Mouse (Mus musculus): Measurements from ENCODE around the gene Prkch. TPM values are rescaled to one million over a fixed set of nuclear protein-coding genes. Genes with fewer than 3 reads are reported as not detected.

Prkch gene
- polyA plus RNA-seq, 1 experiment: 0.02 TPM

DNA sequence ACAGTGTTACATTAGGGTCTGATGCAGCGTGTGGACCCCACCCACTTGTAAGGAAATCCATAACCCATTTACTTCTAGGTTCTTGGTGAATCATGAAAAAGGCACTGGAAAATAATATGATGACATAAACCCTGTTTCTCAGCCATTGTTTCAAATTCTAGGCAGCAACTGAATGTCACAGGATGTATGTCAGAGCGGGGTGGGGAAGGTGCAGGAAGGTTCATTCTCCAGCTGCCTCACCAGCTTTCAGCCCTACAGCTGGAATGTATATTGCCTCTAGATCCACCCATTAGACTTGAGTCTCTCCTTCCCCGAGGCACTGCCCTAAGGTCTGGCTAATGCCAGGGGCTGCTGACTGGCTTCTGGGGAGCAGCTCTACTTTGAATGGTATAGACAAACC lies 78.8 kb downstream of the Prkch start:
- H3ac ChIP-seq (ENCODE audit: control insufficient read depth, insufficient read length, low read depth): no peak overlapping the region
- TF ChIP-seq MYOG (IDR thresholded peaks at IDR 0.05; ENCODE audit: control insufficient read depth, extremely low read depth, insufficient read length): no peak
- no peak for TF ChIP-seq MAX (IDR thresholded peaks at IDR 0.05)
- TF ChIP-seq CEBPB (IDR thresholded peaks at IDR 0.05; ENCODE audit: low read depth): no peak
- TF ChIP-seq USF1 (IDR thresholded peaks at IDR 0.05; ENCODE audit: low read depth): no peak
- no peak for TF ChIP-seq MYOD1 (IDR thresholded peaks at IDR 0.05; ENCODE audit: control insufficient read depth, insufficient read length, low read depth)
- no peak for TF ChIP-seq FOSL1 (IDR thresholded peaks at IDR 0.05; ENCODE audit: insufficient read depth, low read length, poor library complexity, severe bottlenecking)
- TF ChIP-seq CTCF (IDR thresholded peaks at IDR 0.05; ENCODE audit: control insufficient read depth, insufficient read depth, insufficient read length): no peak
- no peaks in the 10 kb centered on the region for H3K79me3 ChIP-seq (ENCODE audit: low read depth)
- peaks cover 47% of the 10 kb centered on the region for H3K27me3 ChIP-seq (ENCODE audit: control insufficient read depth, insufficient read depth, insufficient read length)
- no peaks in the 10 kb centered on the region for H3K79me2 ChIP-seq (ENCODE audit: control insufficient read depth, insufficient read depth)
- no peaks in the 10 kb centered on the region for H3K36me3 ChIP-seq (ENCODE audit: control insufficient read depth, insufficient read depth)
- no peak overlapping the region for H3K4me3 ChIP-seq (ENCODE audit: insufficient read depth, poor library complexity, severe bottlenecking)

GRCm38 (mm10) chr12:73666701-73667100 lies 82.1 kb downstream of the Prkch start:
- H3K27me3 ChIP-seq (ENCODE audit: control insufficient read depth, insufficient read depth, insufficient read length): peaks cover 32% of the 10 kb centered on the region
- no peak overlapping the region for H3ac ChIP-seq (ENCODE audit: control insufficient read depth, insufficient read length, low read depth)
- H3K79me3 ChIP-seq (ENCODE audit: low read depth): no peaks in the 10 kb centered on the region
- TF ChIP-seq FOSL1 (IDR thresholded peaks at IDR 0.05; ENCODE audit: insufficient read depth, low read length, poor library complexity, severe bottlenecking): no peak
- no peak for TF ChIP-seq MYOG (IDR thresholded peaks at IDR 0.05; ENCODE audit: control insufficient read depth, extremely low read depth, insufficient read length)
- TF ChIP-seq CTCF (IDR thresholded peaks at IDR 0.05; ENCODE audit: control insufficient read depth, insufficient read depth, insufficient read length): no peak
- no peak for TF ChIP-seq MAX (IDR thresholded peaks at IDR 0.05)
- no peak for TF ChIP-seq MYOD1 (IDR thresholded peaks at IDR 0.05; ENCODE audit: control insufficient read depth, insufficient read length, low read depth)
- no peak for TF ChIP-seq USF1 (IDR thresholded peaks at IDR 0.05; ENCODE audit: low read depth)
- TF ChIP-seq CEBPB (IDR thresholded peaks at IDR 0.05; ENCODE audit: low read depth): no peak
- no peak overlapping the region for H3K4me3 ChIP-seq (ENCODE audit: insufficient read depth, poor library complexity, severe bottlenecking)
- H3K79me2 ChIP-seq (ENCODE audit: control insufficient read depth, insufficient read depth): no peaks in the 10 kb centered on the region
- no peaks in the 10 kb centered on the region for H3K36me3 ChIP-seq (ENCODE audit: control insufficient read depth, insufficient read depth)

- Histone ChIP-seq H3K79me3 (ENCODE audit: low read depth) (no peaks in the 10 kb centered on the region), H3K79me2 (ENCODE audit: control insufficient read depth, insufficient read depth) (no peaks in the 10 kb centered on the region), H3K36me3 (ENCODE audit: control insufficient read depth, insufficient read depth) (no peaks in the 10 kb centered on the region), H3K27me3 (ENCODE audit: control insufficient read depth, insufficient read depth, insufficient read length) (peaks cover 27% of the 10 kb centered on the region), H3ac (ENCODE audit: control insufficient read depth, insufficient read length, low read depth) (no peak overlapping the region), H3K4me3 (ENCODE audit: insufficient read depth, poor library complexity, severe bottlenecking) (no peak overlapping the region)
- TF ChIP-seq CEBPB (IDR thresholded peaks at IDR 0.05; ENCODE audit: low read depth) (no peak), MYOG (IDR thresholded peaks at IDR 0.05; ENCODE audit: control insufficient read depth, extremely low read depth, insufficient read length) (no peak), MYOD1 (IDR thresholded peaks at IDR 0.05; ENCODE audit: control insufficient read depth, insufficient read length, low read depth) (no peak), MAX (IDR thresholded peaks at IDR 0.05) (no peak), USF1 (IDR thresholded peaks at IDR 0.05; ENCODE audit: low read depth) (no peak), FOSL1 (IDR thresholded peaks at IDR 0.05; ENCODE audit: insufficient read depth, low read length, poor library complexity, severe bottlenecking) (no peak)
These were observed 83.0 kb downstream of the Prkch start for GRCm38 (mm10) chr12:73667607-73668006.

DNA sequence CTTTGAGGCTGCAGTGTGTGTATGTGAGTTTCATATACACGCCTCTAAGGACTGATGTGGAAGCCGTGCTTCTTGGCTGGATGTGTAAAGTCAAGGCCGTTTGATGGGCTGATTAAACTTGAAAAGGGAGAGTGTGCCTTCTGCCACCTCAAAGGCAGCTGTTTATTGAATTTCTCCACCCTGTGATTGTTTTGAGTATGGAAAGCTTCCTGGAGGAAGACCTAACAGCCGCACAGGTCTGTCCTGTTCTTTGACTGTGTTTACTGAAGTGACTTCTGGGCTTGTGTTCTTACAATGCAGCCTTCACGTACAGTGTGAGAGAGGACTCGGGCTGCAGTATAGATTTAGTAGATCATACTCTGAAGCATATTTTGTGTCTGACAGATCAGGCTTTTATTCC lies 86.1 kb downstream of the Prkch start:
- no peak for TF ChIP-seq CEBPB (IDR thresholded peaks at IDR 0.05; ENCODE audit: low read depth)
- TF ChIP-seq USF1 (IDR thresholded peaks at IDR 0.05; ENCODE audit: low read depth): no peak
- no peak for TF ChIP-seq MAX (IDR thresholded peaks at IDR 0.05)
- no peak for TF ChIP-seq CTCF (IDR thresholded peaks at IDR 0.05; ENCODE audit: control insufficient read depth, insufficient read depth, insufficient read length)
- no peak for TF ChIP-seq FOSL1 (IDR thresholded peaks at IDR 0.05; ENCODE audit: insufficient read depth, low read length, poor library complexity, severe bottlenecking)
- no peaks in the 10 kb centered on the region for H3K79me2 ChIP-seq (ENCODE audit: control insufficient read depth, insufficient read depth)
- H3K79me3 ChIP-seq (ENCODE audit: low read depth): no peaks in the 10 kb centered on the region
- H3ac ChIP-seq (ENCODE audit: control insufficient read depth, insufficient read length, low read depth): no peak overlapping the region
- peaks cover 38% of the 10 kb centered on the region for H3K27me3 ChIP-seq (ENCODE audit: control insufficient read depth, insufficient read depth, insufficient read length)
- no peaks in the 10 kb centered on the region for H3K36me3 ChIP-seq (ENCODE audit: control insufficient read depth, insufficient read depth)
- H3K4me3 ChIP-seq (ENCODE audit: insufficient read depth, poor library complexity, severe bottlenecking): no peak overlapping the region

DNA sequence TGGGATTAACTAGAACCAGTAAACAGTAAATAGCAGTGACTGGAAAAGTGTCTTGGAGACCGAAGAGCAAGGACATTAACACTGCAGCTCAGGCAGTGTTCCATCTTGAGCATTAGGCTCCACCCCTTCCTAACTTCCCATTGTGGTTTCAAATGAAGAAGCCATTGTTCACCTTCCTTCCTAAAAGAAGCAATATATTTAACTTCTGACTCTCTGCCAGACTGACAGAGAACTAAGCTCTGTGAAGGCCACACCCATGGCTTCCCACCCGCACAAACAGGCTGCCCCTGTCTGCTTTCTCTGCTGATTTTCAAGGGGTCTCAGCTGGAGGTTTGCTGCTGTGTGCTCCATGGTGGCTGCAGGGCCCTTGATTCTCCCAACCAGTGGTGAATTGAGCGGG lies 86.9 kb downstream of the Prkch start:
- peaks cover 37% of the 10 kb centered on the region for H3K27me3 ChIP-seq (ENCODE audit: control insufficient read depth, insufficient read depth, insufficient read length)
- H3K79me3 ChIP-seq (ENCODE audit: low read depth): no peaks in the 10 kb centered on the region
- no peak for TF ChIP-seq MYOG (IDR thresholded peaks at IDR 0.05; ENCODE audit: control insufficient read depth, extremely low read depth, insufficient read length)
- no peak for TF ChIP-seq CEBPB (IDR thresholded peaks at IDR 0.05; ENCODE audit: low read depth)
- TF ChIP-seq FOSL1 (IDR thresholded peaks at IDR 0.05; ENCODE audit: insufficient read depth, low read length, poor library complexity, severe bottlenecking): no peak
- TF ChIP-seq MAX (IDR thresholded peaks at IDR 0.05): no peak
- TF ChIP-seq CTCF (IDR thresholded peaks at IDR 0.05; ENCODE audit: control insufficient read depth, insufficient read depth, insufficient read length): no peak
- no peak for TF ChIP-seq MYOD1 (IDR thresholded peaks at IDR 0.05; ENCODE audit: control insufficient read depth, insufficient read length, low read depth)
- no peak for TF ChIP-seq USF1 (IDR thresholded peaks at IDR 0.05; ENCODE audit: low read depth)
- H3K36me3 ChIP-seq (ENCODE audit: control insufficient read depth, insufficient read depth): no peaks in the 10 kb centered on the region
- H3K4me3 ChIP-seq (ENCODE audit: insufficient read depth, poor library complexity, severe bottlenecking): no peak overlapping the region
- H3ac ChIP-seq (ENCODE audit: control insufficient read depth, insufficient read length, low read depth): no peak overlapping the region
- no peaks in the 10 kb centered on the region for H3K79me2 ChIP-seq (ENCODE audit: control insufficient read depth, insufficient read depth)

DNA sequence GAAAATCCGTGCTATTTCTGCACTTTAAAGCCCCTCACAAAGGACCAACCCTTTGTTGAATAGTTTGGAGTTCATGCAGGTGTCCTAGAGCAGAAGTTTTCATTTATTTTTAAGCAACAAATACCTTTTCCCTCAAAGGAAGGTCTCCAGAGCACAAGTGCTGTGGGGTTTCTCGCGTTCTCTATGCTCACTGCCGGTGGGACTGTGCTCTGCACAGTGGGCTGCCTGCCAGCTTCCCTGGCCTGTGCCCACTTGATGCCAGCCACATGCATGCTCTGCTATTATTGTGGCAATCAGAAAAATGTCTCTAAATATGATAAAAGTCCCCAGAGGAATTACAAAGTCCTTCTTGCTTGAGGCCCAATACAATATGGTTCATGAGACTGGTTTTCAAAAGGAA lies 87.4 kb downstream of the Prkch start:
- no peak overlapping the region for H3ac ChIP-seq (ENCODE audit: control insufficient read depth, insufficient read length, low read depth)
- H3K79me2 ChIP-seq (ENCODE audit: control insufficient read depth, insufficient read depth): no peaks in the 10 kb centered on the region
- H3K4me3 ChIP-seq (ENCODE audit: insufficient read depth, poor library complexity, severe bottlenecking): no peak overlapping the region
- H3K36me3 ChIP-seq (ENCODE audit: control insufficient read depth, insufficient read depth): no peaks in the 10 kb centered on the region
- peaks cover 37% of the 10 kb centered on the region for H3K27me3 ChIP-seq (ENCODE audit: control insufficient read depth, insufficient read depth, insufficient read length)
- no peak for TF ChIP-seq USF1 (IDR thresholded peaks at IDR 0.05; ENCODE audit: low read depth)
- H3K79me3 ChIP-seq (ENCODE audit: low read depth): no peaks in the 10 kb centered on the region
